Comparison of ENCODE assay signal across 18 mouse cellular contexts in the genomic region with DNA sequence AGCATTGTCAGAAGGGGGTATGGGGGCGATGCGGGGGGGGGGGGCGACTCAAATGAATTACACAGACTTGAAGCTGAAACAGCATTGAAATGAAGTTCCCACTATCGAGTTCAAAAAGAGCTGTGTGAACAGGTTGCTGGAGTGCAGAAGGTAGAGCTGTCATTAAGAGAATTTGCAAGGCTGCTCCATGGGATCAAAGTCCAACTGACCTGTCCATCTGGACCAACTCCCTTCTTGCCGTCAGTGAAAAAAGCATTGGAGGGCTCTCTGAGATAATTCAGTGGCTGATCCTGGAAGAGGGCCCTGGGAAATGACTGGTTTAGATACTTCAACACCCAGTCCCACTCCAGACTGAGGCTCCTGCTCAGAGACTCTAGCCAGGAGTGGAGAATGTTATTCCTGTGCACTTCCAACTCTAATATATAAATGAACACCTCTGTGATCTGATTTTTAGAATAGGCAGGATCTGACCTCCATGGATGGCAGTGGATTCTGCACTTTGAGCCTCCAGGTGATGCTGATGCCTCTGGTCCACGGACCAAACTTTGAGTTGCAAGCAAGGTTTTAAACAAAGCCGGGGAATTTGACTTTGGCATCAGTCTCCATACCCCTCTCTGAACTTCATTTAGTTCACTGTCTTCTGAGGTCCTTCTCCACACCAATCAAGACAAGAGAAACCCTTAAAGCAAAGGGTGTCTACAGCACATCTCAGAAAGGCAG.
DNase-seq lines count a peak whose midpoint lies in the region; ATAC-seq lines count a peak whose summit lies in the region.
"Had no signal": no experiment of that assay in that cellular context is flagged by ENCODE, and none has a peak within 500 bp of the region (broad histone marks: within the 10 kb centered on the region; RNA-seq: fewer than 3 reads in every experiment).

No protein-coding gene starts in this region.

- H3K9me3 ChIP-seq in forebrain, embryonic 10.5 days: no peaks in the 10 kb centered on the region
- no peaks in the 10 kb centered on the region for H3K9me3 ChIP-seq in forebrain, embryonic 14.5 days (replicated peaks; ENCODE audit: control insufficient read depth, low read length)
- H3K9me3 ChIP-seq in hindbrain, embryonic 11.5 days (ENCODE audit: control insufficient read depth, low read length): no peaks in the 10 kb centered on the region
- H3K9me3 ChIP-seq in hindbrain, embryonic 13.5 days: no peaks in the 10 kb centered on the region
- no peaks in the 10 kb centered on the region for H3K9me3 ChIP-seq in embryonic facial prominence, embryonic 13.5 days
- H3K9me3 ChIP-seq in midbrain, embryonic 13.5 days: no peaks in the 10 kb centered on the region
- H3K9me3 ChIP-seq: embryonic facial prominence, embryonic 15.5 days; heart, embryonic 15.5 days; intestine, embryonic 15.5 days; neural tube, embryonic 15.5 days had no signal

- 24% methylated on average over 7 of the region's 7 CpGs for WGBS in forebrain, embryonic 10.5 days
- 20% methylated on average over 7 of the region's 7 CpGs for WGBS in forebrain, embryonic 14.5 days
- WGBS in hindbrain, embryonic 11.5 days: 33% methylated on average over 7 of the region's 7 CpGs
- WGBS in hindbrain, embryonic 13.5 days: 30% methylated on average over 7 of the region's 7 CpGs
- WGBS in embryonic facial prominence, embryonic 13.5 days: 29% methylated on average over 7 of the region's 7 CpGs
- WGBS in midbrain, embryonic 13.5 days: 23% methylated on average over 7 of the region's 7 CpGs

- no peak overlapping the region for H3K9ac ChIP-seq in forebrain, embryonic 14.5 days (ENCODE audit: low read length)
- no peak overlapping the region for H3K9ac ChIP-seq in hindbrain, embryonic 11.5 days (ENCODE audit: low read depth, low read length)
- no peak overlapping the region for H3K9ac ChIP-seq in hindbrain, embryonic 13.5 days
- H3K9ac ChIP-seq in embryonic facial prominence, embryonic 13.5 days: no peak overlapping the region
- no peak overlapping the region for H3K9ac ChIP-seq in midbrain, embryonic 13.5 days (replicated peaks)
- H3K9ac ChIP-seq: embryonic facial prominence, embryonic 15.5 days; heart, embryonic 15.5 days; intestine, embryonic 15.5 days; neural tube, embryonic 15.5 days had no signal

- peak overlapping the region; percentile 87 for H3K27ac ChIP-seq in forebrain, embryonic 10.5 days
- H3K27ac ChIP-seq in forebrain, embryonic 14.5 days (ENCODE audit: low read depth, low read length): no peak overlapping the region; the same call in 1 of the 2 replicates
- H3K27ac ChIP-seq in hindbrain, embryonic 11.5 days (ENCODE audit: low read depth, low read length): peak overlapping the region; percentile 0; the same call in 1 of the 2 replicates
- no peak overlapping the region for H3K27ac ChIP-seq in hindbrain, embryonic 13.5 days
- no peak overlapping the region for H3K27ac ChIP-seq in embryonic facial prominence, embryonic 13.5 days
- H3K27ac ChIP-seq in midbrain, embryonic 13.5 days: peak overlapping the region; percentile 54
- H3K27ac ChIP-seq: heart, embryonic 15.5 days; intestine, embryonic 15.5 days; neural tube, embryonic 15.5 days; stomach, postnatal 0 days had no signal

- peaks cover 58% of the 10 kb centered on the region for H3K4me1 ChIP-seq in forebrain, embryonic 10.5 days
- peaks cover 12% of the 10 kb centered on the region for H3K4me1 ChIP-seq in forebrain, embryonic 14.5 days (ENCODE audit: control insufficient read depth, insufficient read depth, low read length)
- peaks cover 5% of the 10 kb centered on the region; the same call in 1 of the 2 replicates for H3K4me1 ChIP-seq in hindbrain, embryonic 11.5 days (replicated peaks; ENCODE audit: control insufficient read depth, insufficient read depth, low read length)
- peaks cover 8% of the 10 kb centered on the region for H3K4me1 ChIP-seq in hindbrain, embryonic 13.5 days (replicated peaks)
- peaks cover 42% of the 10 kb centered on the region for H3K4me1 ChIP-seq in embryonic facial prominence, embryonic 13.5 days
- H3K4me1 ChIP-seq in midbrain, embryonic 13.5 days (replicated peaks): peaks cover 45% of the 10 kb centered on the region

- no peak overlapping the region for H3K4me2 ChIP-seq in forebrain, embryonic 14.5 days (ENCODE audit: low read length)
- no peak overlapping the region for H3K4me2 ChIP-seq in hindbrain, embryonic 11.5 days (replicated peaks; ENCODE audit: low read depth, low read length)
- no peak overlapping the region for H3K4me2 ChIP-seq in hindbrain, embryonic 13.5 days
- 0 out of 2 replicates have a peak overlapping the region, but pooled peaks have one; percentile 7 for H3K4me2 ChIP-seq in embryonic facial prominence, embryonic 13.5 days
- no peak overlapping the region for H3K4me2 ChIP-seq in midbrain, embryonic 13.5 days (replicated peaks)
- H3K4me2 ChIP-seq: embryonic facial prominence, embryonic 15.5 days; heart, embryonic 15.5 days; intestine, embryonic 15.5 days; neural tube, embryonic 15.5 days had no signal

- no peaks in the 10 kb centered on the region for H3K36me3 ChIP-seq in forebrain, embryonic 10.5 days (replicated peaks)
- H3K36me3 ChIP-seq in forebrain, embryonic 14.5 days (ENCODE audit: control insufficient read depth, insufficient read depth, low read length): no peaks in the 10 kb centered on the region
- no peaks in the 10 kb centered on the region for H3K36me3 ChIP-seq in hindbrain, embryonic 11.5 days (ENCODE audit: control insufficient read depth, insufficient read depth, low read length)
- H3K36me3 ChIP-seq in hindbrain, embryonic 13.5 days: no peaks in the 10 kb centered on the region
- no peaks in the 10 kb centered on the region for H3K36me3 ChIP-seq in embryonic facial prominence, embryonic 13.5 days
- H3K36me3 ChIP-seq in midbrain, embryonic 13.5 days: no peaks in the 10 kb centered on the region
- H3K36me3 ChIP-seq: embryonic facial prominence, embryonic 15.5 days; heart, embryonic 15.5 days; intestine, embryonic 15.5 days; neural tube, embryonic 15.5 days had no signal

- peak overlapping the region; percentile 11; the same call in 1 of the 2 replicates for H3K4me3 ChIP-seq in forebrain, embryonic 10.5 days
- H3K4me3 ChIP-seq in forebrain, embryonic 14.5 days (ENCODE audit: low read depth, low read length): no peak overlapping the region
- no peak overlapping the region for H3K4me3 ChIP-seq in hindbrain, embryonic 11.5 days (ENCODE audit: low read depth, low read length)
- H3K4me3 ChIP-seq in hindbrain, embryonic 13.5 days: no peak overlapping the region
- no peak overlapping the region for H3K4me3 ChIP-seq in embryonic facial prominence, embryonic 13.5 days
- no peak overlapping the region for H3K4me3 ChIP-seq in midbrain, embryonic 13.5 days (replicated peaks)
- H3K4me3 ChIP-seq: embryonic facial prominence, embryonic 15.5 days; heart, embryonic 15.5 days; intestine, embryonic 15.5 days; neural tube, embryonic 15.5 days had no signal

- no peak for DNase-seq in forebrain, embryonic 10.5 days (ENCODE audit: extremely low spot score, low spot score)
- DNase-seq in forebrain, embryonic 14.5 days (ENCODE audit: low spot score): no peak
- no peak for DNase-seq in hindbrain, embryonic 11.5 days (ENCODE audit: low spot score)
- no peak for DNase-seq in adrenal gland, postnatal 25 days
- DNase-seq in left cerebral cortex, adult 8-10 months (ENCODE audit: low spot score in 2 of 2): no peak
- DNase-seq: cerebellum, adult 9-11 months; gastrocnemius, postnatal 36 days; kidney, adult 8-10 months; kidney, postnatal 10 days had no signal

- H3K27me3 ChIP-seq in forebrain, embryonic 10.5 days (ENCODE audit: poor library complexity, severe bottlenecking): peaks cover 77% of the 10 kb centered on the region
- no peaks in the 10 kb centered on the region for H3K27me3 ChIP-seq in forebrain, embryonic 14.5 days (replicated peaks; ENCODE audit: control insufficient read depth, insufficient read depth, low read length)
- no peaks in the 10 kb centered on the region for H3K27me3 ChIP-seq in hindbrain, embryonic 11.5 days (ENCODE audit: control insufficient read depth, insufficient read depth, low read length)
- peaks cover 41% of the 10 kb centered on the region for H3K27me3 ChIP-seq in hindbrain, embryonic 13.5 days
- H3K27me3 ChIP-seq in embryonic facial prominence, embryonic 13.5 days: peaks cover 7% of the 10 kb centered on the region; the same call in 1 of the 2 replicates
- H3K27me3 ChIP-seq in midbrain, embryonic 13.5 days: peaks cover 24% of the 10 kb centered on the region
- H3K27me3 ChIP-seq: intestine, embryonic 15.5 days had no signal

- no peak for ATAC-seq in forebrain, embryonic 14.5 days
- no peak for ATAC-seq in hindbrain, embryonic 11.5 days (ENCODE audit: low FRiP score)
- no peak for ATAC-seq in hindbrain, embryonic 13.5 days (ENCODE audit: low FRiP score)
- ATAC-seq in embryonic facial prominence, embryonic 13.5 days (ENCODE audit: insufficient number of reproducible peaks, insufficient read depth, low FRiP score, low TSS enrichment, low read depth): no peak
- ATAC-seq in midbrain, embryonic 13.5 days: no peak
- ATAC-seq: CD4-positive, CD25-positive, alpha-beta regulatory T cell, adult 4 months; intestine, embryonic 15.5 days had no signal

Comparison
In these comparisons a context has a peak if more than half of its experiments do, and no peak if none do; other contexts are left out.
1. H3K27ac ChIP-seq: peak in forebrain, embryonic 10.5 days (single experiment), hindbrain, embryonic 11.5 days (single experiment) and midbrain, embryonic 13.5 days (single experiment); none in forebrain, embryonic 14.5 days (single experiment), hindbrain, embryonic 13.5 days (single experiment) and embryonic facial prominence, embryonic 13.5 days (single experiment).